Mouse (Mus musculus): ENCODE measurements around the gene Arhgef6. TPM values are rescaled to one million over a fixed set of nuclear protein-coding genes. Genes with fewer than 3 reads are reported as not detected.

The Arhgef6 gene
- polyA plus RNA-seq, 1 experiment from 2014 or later: 9.4 TPM

DNA sequence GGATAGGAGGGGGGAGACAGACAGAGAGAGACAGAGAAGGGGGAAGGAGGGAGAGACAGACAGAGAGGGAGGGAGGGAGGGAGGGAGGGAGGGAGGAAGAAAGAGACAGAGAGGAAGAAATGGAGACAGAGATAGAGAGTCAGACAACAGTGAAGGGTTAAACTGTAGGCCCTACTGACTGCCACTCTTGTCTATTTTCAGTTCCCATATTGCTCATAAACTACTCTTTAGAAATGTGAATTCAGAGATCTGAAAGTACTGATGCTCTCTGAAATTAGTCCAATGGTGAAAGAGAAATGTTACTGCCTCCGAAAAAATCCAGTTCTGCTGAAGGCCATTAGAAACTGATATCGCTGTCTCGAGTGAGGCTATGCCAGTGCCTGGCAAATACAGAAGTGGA is 56.3 kb downstream of the Arhgef6 start:
- Histone ChIP-seq H3K27ac (replicated peaks; ENCODE audit: low read depth, low read length) (no peak overlapping the region), H3K4me3 (replicated peaks; ENCODE audit: low read depth, low read length) (no peak overlapping the region), H3K9ac (replicated peaks; ENCODE audit: low read length) (no peak overlapping the region), H3K9me3 (ENCODE audit: control insufficient read depth, low read length) (no peaks in the 10 kb centered on the region), H3K36me3 (ENCODE audit: control insufficient read depth, insufficient read depth, low read length) (no peaks in the 10 kb centered on the region), H3K27me3 (ENCODE audit: control insufficient read depth, insufficient read depth, low read length) (no peaks in the 10 kb centered on the region), H3K4me2 (ENCODE audit: low read length) (no peak overlapping the region), H3K4me1 (ENCODE audit: control insufficient read depth, insufficient read depth, low read length) (no peaks in the 10 kb centered on the region)
- DNase-seq (no peak), ATAC-seq (ENCODE audit: low FRiP score, low TSS enrichment) (no peak)
- 98% methylated on average over 3 of the region's 3 CpGs for WGBS

DNA sequence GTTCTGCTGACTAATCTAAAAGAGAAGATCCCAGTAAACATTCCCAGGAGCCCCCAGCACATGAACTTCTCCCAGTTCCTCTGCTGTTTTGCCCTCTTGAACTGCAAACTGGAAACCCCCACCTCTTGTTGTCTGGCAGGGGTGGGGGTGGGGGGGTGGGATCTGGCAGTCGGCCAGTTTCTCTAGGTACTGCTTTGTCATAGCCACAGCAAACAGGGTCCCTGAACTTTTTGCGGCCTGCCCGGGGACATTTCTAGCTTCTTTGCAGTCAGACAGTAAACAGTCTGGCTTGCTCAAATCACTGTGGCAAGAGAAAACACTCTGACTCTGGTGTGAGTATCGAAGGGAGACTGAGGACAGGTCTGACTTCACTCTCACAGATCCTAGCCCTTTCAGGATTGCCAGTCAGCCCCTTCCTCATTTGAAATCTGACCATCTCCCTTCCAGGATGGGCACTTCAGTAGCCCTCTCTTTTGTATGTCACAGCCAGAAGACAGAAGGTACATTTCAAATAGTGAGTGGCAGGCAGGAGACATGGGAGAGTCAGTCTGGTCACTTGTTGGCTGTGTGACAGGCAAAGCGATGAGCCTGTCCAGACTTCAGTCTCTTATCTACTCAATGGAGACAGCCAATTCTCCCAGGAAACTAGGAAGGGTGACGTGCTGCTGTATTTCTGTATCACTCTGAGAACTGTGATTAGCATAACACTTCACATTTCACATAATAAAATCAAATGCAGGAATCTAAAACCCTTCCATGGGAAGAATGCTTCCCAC is 60.8 kb downstream of the Arhgef6 start:
- Histone ChIP-seq H3K36me3 (ENCODE audit: control insufficient read depth, insufficient read depth, low read length) (no peaks in the 10 kb centered on the region), H3K9me3 (ENCODE audit: control insufficient read depth, low read length) (no peaks in the 10 kb centered on the region), H3K9ac (replicated peaks; ENCODE audit: low read length) (no peak overlapping the region), H3K27ac (replicated peaks; ENCODE audit: low read depth, low read length) (no peak overlapping the region), H3K4me3 (replicated peaks; ENCODE audit: low read depth, low read length) (no peak overlapping the region), H3K4me1 (ENCODE audit: control insufficient read depth, insufficient read depth, low read length) (no peaks in the 10 kb centered on the region), H3K27me3 (ENCODE audit: control insufficient read depth, insufficient read depth, low read length) (no peaks in the 10 kb centered on the region), H3K4me2 (ENCODE audit: low read length) (no peak overlapping the region)
- 36% methylated on average over 6 of the region's 6 CpGs for WGBS
- ATAC-seq (ENCODE audit: low FRiP score, low TSS enrichment) (no peak; the same call in 1 of the 2 replicates), DNase-seq (peak; percentile 4)

DNA sequence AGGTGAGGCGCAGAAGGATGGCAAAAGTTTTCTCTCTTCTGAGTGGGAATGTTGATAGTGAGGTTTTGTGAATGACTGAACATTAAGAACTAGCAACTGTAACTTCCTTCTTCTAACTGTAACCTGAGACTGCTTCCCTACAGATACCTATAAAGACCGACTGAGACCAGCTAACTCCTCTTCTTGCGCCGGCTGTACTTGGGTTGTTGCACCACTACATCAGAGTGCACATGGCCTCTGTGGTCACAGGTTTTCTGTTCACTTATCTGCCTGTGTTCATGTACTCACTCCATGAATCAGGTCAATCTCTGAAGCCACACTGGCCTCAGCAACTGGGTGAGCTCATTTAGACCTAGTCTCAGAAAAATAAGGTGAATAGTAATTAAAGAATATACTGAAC is 75.0 kb downstream of the Arhgef6 start:
- WGBS: 86% methylated on average over 4 of the region's 4 CpGs
- H3K4me2 ChIP-seq (ENCODE audit: low read length): no peak overlapping the region
- H3K4me1 ChIP-seq (ENCODE audit: control insufficient read depth, insufficient read depth, low read length): no peaks in the 10 kb centered on the region
- no peak for DNase-seq
- H3K9ac ChIP-seq (replicated peaks; ENCODE audit: low read length): no peak overlapping the region
- H3K9me3 ChIP-seq (ENCODE audit: control insufficient read depth, low read length): no peaks in the 10 kb centered on the region
- H3K36me3 ChIP-seq (ENCODE audit: control insufficient read depth, insufficient read depth, low read length): no peaks in the 10 kb centered on the region
- no peak overlapping the region for H3K27ac ChIP-seq (replicated peaks; ENCODE audit: low read depth, low read length)
- no peak overlapping the region for H3K4me3 ChIP-seq (replicated peaks; ENCODE audit: low read depth, low read length)
- no peak for ATAC-seq (ENCODE audit: low FRiP score, low TSS enrichment)
- H3K27me3 ChIP-seq (ENCODE audit: control insufficient read depth, insufficient read depth, low read length): no peaks in the 10 kb centered on the region

DNA sequence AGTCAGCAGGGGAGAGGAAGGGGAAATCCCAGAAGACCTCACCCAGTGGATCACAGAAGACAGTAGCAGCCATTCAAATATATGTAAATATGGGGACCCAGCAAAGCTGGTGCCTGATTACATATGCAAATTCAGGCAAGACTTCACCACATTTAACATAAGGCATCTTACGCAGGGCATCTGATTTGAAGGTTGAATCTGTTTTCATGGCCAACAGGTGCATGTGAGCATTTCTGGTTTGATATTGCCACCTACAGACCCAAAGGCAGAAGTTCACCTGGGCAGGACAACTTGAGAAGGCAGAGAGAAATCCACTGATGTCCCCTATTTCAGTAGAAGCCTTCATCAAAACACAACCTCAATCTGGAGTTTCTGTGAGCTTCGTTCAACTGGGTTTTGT is 77.8 kb downstream of the Arhgef6 start:
- Histone ChIP-seq H3K9me3 (ENCODE audit: control insufficient read depth, low read length) (no peaks in the 10 kb centered on the region), H3K4me1 (ENCODE audit: control insufficient read depth, insufficient read depth, low read length) (no peaks in the 10 kb centered on the region), H3K27ac (replicated peaks; ENCODE audit: low read depth, low read length) (no peak overlapping the region), H3K4me2 (ENCODE audit: low read length) (no peak overlapping the region), H3K9ac (replicated peaks; ENCODE audit: low read length) (no peak overlapping the region), H3K4me3 (replicated peaks; ENCODE audit: low read depth, low read length) (no peak overlapping the region), H3K36me3 (ENCODE audit: control insufficient read depth, insufficient read depth, low read length) (no peaks in the 10 kb centered on the region), H3K27me3 (ENCODE audit: control insufficient read depth, insufficient read depth, low read length) (no peaks in the 10 kb centered on the region)
- 54% methylated on average over 2 of the region's 2 CpGs for WGBS
- DNase-seq (peak; percentile 59), ATAC-seq (ENCODE audit: low FRiP score, low TSS enrichment) (no peak)

DNA sequence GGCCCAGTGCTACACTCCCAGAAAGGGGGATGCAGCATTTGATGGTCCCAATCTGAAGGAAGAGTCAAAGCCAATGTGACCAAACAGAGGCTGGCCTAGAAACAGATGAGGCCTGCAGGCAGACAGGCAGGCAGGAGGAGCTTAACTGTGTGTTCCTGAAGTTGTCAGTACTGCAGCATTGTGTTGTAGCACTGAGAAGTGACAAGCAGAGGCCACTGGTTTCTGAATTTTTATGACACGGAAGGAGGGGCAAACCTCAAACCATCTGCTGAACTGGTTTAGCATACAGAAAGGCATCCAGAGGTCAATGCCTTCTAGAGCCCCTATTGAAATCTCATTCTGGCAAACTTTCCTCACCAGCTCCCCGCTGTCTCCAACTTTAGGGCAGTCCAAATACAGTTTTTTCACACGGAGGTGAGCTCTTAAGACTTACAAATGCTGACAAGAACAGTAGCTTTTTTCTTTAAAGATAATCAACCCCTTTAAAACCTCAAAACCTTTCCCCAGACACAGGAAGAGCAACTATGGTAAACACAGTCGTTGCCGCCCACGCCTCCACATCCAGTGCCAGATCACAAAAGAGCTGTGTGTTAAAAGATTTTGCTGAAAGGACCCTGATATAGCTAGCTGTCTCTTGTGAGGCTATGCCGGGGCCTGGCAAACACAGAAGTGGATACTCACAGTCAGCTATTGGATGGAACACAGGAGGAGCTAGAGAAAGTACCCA is 85.0 kb downstream of the Arhgef6 start:
- H3K4me1 ChIP-seq (ENCODE audit: control insufficient read depth, insufficient read depth, low read length): no peaks in the 10 kb centered on the region
- ATAC-seq (ENCODE audit: low FRiP score, low TSS enrichment) (no peak), DNase-seq (no peak)
- H3K4me3 ChIP-seq (replicated peaks; ENCODE audit: low read depth, low read length): no peak overlapping the region
- no peak overlapping the region for H3K9ac ChIP-seq (replicated peaks; ENCODE audit: low read length)
- no peak overlapping the region for H3K4me2 ChIP-seq (ENCODE audit: low read length)
- no peak overlapping the region for H3K27ac ChIP-seq (replicated peaks; ENCODE audit: low read depth, low read length)
- no peaks in the 10 kb centered on the region for H3K9me3 ChIP-seq (ENCODE audit: control insufficient read depth, low read length)
- 72% methylated on average over 7 of the region's 7 CpGs for WGBS
- no peaks in the 10 kb centered on the region for H3K36me3 ChIP-seq (ENCODE audit: control insufficient read depth, insufficient read depth, low read length)
- H3K27me3 ChIP-seq (ENCODE audit: control insufficient read depth, insufficient read depth, low read length): no peaks in the 10 kb centered on the region

DNA sequence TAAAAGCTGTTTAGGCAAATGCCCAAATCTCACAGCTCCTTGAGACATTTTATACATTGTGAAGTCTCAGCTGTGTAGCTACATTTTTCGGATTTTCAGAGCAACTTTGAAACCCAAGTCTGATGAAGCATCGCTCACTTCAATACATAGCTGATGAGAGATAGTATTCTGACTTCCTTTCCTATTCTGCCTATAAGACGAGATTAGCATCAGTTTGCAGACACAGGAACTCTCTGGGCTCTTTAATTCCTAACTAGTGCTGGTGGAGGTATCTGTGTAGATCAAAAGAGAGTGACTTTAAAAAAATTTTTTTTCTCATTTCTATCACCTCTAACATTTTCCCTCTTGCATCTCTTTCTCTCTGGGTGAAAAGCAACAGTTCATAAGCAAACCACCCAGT is 100.0 kb downstream of the Arhgef6 start:
- no peak for ATAC-seq (ENCODE audit: low FRiP score, low TSS enrichment)
- no peak overlapping the region for H3K27ac ChIP-seq (replicated peaks; ENCODE audit: low read depth, low read length)
- DNase-seq: no peak
- H3K9me3 ChIP-seq (ENCODE audit: control insufficient read depth, low read length): no peaks in the 10 kb centered on the region
- H3K27me3 ChIP-seq (ENCODE audit: control insufficient read depth, insufficient read depth, low read length): no peaks in the 10 kb centered on the region
- no peak overlapping the region for H3K9ac ChIP-seq (replicated peaks; ENCODE audit: low read length)
- no peaks in the 10 kb centered on the region for H3K36me3 ChIP-seq (ENCODE audit: control insufficient read depth, insufficient read depth, low read length)
- 83% methylated on average over 3 of the region's 3 CpGs for WGBS
- no peaks in the 10 kb centered on the region for H3K4me1 ChIP-seq (ENCODE audit: control insufficient read depth, insufficient read depth, low read length)
- H3K4me3 ChIP-seq (replicated peaks; ENCODE audit: low read depth, low read length): no peak overlapping the region
- no peak overlapping the region for H3K4me2 ChIP-seq (ENCODE audit: low read length)

DNA sequence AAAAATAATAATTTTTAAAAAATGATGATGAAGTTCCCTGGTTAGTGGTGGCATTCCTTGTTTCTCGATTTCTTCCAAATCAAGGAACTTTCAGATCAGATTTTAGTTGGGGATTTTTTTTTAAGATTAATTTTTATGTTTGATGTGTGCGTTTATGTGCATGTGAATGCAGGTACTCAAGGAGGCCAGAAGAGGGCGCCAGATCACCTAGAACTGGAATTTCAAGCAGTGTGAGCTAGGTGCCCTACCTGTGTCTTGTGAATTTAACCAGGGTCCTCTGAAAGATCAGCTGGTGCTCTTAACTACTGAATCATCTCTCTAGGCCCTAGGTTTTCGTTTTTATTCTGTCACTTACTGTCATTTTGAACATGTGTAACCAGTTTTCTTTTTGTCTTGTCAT is 102.5 kb downstream of the Arhgef6 start:
- ATAC-seq (ENCODE audit: low FRiP score, low TSS enrichment) (no peak), DNase-seq (no peak)
- no peak overlapping the region for H3K4me3 ChIP-seq (replicated peaks; ENCODE audit: low read depth, low read length)
- H3K36me3 ChIP-seq (ENCODE audit: control insufficient read depth, insufficient read depth, low read length): no peaks in the 10 kb centered on the region
- no peak overlapping the region for H3K9ac ChIP-seq (replicated peaks; ENCODE audit: low read length)
- H3K27ac ChIP-seq (replicated peaks; ENCODE audit: low read depth, low read length): no peak overlapping the region
- WGBS: 64% methylated on average over 4 of the region's 4 CpGs
- no peaks in the 10 kb centered on the region for H3K4me1 ChIP-seq (ENCODE audit: control insufficient read depth, insufficient read depth, low read length)
- H3K4me2 ChIP-seq (ENCODE audit: low read length): no peak overlapping the region
- no peaks in the 10 kb centered on the region for H3K9me3 ChIP-seq (ENCODE audit: control insufficient read depth, low read length)
- no peaks in the 10 kb centered on the region for H3K27me3 ChIP-seq (ENCODE audit: control insufficient read depth, insufficient read depth, low read length)

DNA sequence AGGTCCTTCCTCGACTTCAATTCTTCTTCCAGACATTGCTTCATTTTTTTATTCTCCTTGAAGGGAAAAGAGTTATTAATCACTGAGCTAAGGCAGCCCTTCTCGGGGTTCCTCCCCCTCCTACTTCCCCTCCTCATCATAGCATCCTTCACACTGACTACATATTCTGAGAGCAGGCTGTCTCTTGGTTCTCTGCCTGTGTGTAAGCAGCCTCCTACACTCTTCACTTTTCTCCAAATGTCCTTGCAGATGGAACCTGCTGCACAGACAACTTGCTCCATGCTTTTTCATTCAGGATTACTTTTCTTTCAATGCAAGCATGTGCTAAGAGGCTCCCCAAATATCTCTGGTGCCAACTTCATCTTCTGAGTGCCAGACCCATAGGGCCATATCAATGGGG is 104.9 kb downstream of the Arhgef6 start:
- ATAC-seq (ENCODE audit: low FRiP score, low TSS enrichment): no peak

DNA sequence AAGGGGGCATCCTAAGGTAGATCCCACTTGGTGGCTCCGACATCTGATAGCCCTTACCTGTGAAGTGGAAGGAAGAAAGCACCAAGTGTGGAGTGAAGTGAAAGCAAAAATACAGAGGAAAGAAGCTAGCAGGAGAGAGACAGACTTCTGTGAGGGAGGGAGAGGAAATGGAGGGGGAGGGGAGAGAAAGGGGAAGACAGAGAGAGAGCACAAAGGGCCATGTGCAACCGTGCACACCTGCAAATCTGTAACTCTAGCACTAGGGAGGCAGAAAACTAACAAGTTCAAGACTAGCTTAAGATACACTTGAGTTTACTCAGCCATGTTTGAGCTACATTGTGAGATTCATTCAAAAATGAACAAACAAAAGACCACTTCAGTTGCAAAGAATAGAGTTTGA is 110.4 kb downstream of the Arhgef6 start:
- H3K9ac ChIP-seq (replicated peaks; ENCODE audit: low read length): no peak overlapping the region
- no peaks in the 10 kb centered on the region for H3K9me3 ChIP-seq (ENCODE audit: control insufficient read depth, low read length)
- H3K27ac ChIP-seq (replicated peaks; ENCODE audit: low read depth, low read length): no peak overlapping the region
- no peaks in the 10 kb centered on the region for H3K4me1 ChIP-seq (ENCODE audit: control insufficient read depth, insufficient read depth, low read length)
- no peak overlapping the region for H3K4me3 ChIP-seq (replicated peaks; ENCODE audit: low read depth, low read length)
- DNase-seq: no peak
- no peaks in the 10 kb centered on the region for H3K36me3 ChIP-seq (ENCODE audit: control insufficient read depth, insufficient read depth, low read length)
- 71% methylated on average over 2 of the region's 2 CpGs for WGBS
- ATAC-seq (ENCODE audit: low FRiP score, low TSS enrichment): no peak
- no peaks in the 10 kb centered on the region for H3K27me3 ChIP-seq (ENCODE audit: control insufficient read depth, insufficient read depth, low read length)
- no peak overlapping the region for H3K4me2 ChIP-seq (ENCODE audit: low read length)

More for the DNA sequence above, 104.9 kb downstream of the Arhgef6 start:
- Histone ChIP-seq H3K36me3 (ENCODE audit: control insufficient read depth, insufficient read depth, low read length) (no peaks in the 10 kb centered on the region), H3K27ac (replicated peaks; ENCODE audit: low read depth, low read length) (no peak overlapping the region), H3K9ac (replicated peaks; ENCODE audit: low read length) (no peak overlapping the region), H3K9me3 (ENCODE audit: control insufficient read depth, low read length) (no peaks in the 10 kb centered on the region), H3K4me3 (replicated peaks; ENCODE audit: low read depth, low read length) (no peak overlapping the region), H3K4me1 (ENCODE audit: control insufficient read depth, insufficient read depth, low read length) (no peaks in the 10 kb centered on the region), H3K27me3 (ENCODE audit: control insufficient read depth, insufficient read depth, low read length) (no peaks in the 10 kb centered on the region), H3K4me2 (ENCODE audit: low read length) (no peak overlapping the region)
- WGBS: 78% methylated on average over 2 of the region's 2 CpGs
- DNase-seq: no peak

Measured in midbrain, embryonic 14.5 days (tissue).